Mouse (Mus musculus) heart, adult 2 months (tissue): ENCODE results near the gene Styk1. TPM values are rescaled to one million over a fixed set of nuclear protein-coding genes. Genes with fewer than 3 reads are reported as not detected.
A peak's percentile ranks its signal among the peaks of the same experiment; 100 is the strongest.

Experiments
- DNase-seq, 2 experiments: peaks; one replicate each; pipeline ENCODE4 v3.0.0; 2021
- H3K27ac ChIP-seq: fragments of 200-600 bp; 2 replicates; pipeline ENCODE4 v1.8.1; 2022
- H3K27me3 ChIP-seq: fragments of 200-500 bp; 2 replicates; pipeline ENCODE4 v1.6.1; 2012; ENCODE audit warnings: mild to moderate bottlenecking, low read length, inconsistent platforms, mixed read lengths; ENCODE audit not compliant: control insufficient read depth, insufficient read depth
- H3K36me3 ChIP-seq: fragments of 200-500 bp; 2 replicates; pipeline ENCODE4 v1.6.1; 2012; ENCODE audit warnings: low read length, inconsistent platforms; ENCODE audit not compliant: control insufficient read depth, insufficient read depth
- H3K4me1 ChIP-seq: fragments of 200-500 bp; 2 replicates; pipeline ENCODE4 v1.6.1; 2011; ENCODE audit warnings: low read length; ENCODE audit not compliant: control insufficient read depth, insufficient read depth
- H3K4me3 ChIP-seq: fragments of 200-600 bp; 2 replicates; pipeline ENCODE4 v1.8.1; 2022
- H3K79me2 ChIP-seq: fragments of 200-500 bp; replicated peaks from 2 replicates; pipeline ENCODE4 v1.6.1; 2012; ENCODE audit warnings: mild to moderate bottlenecking, inconsistent platforms, low read length, moderate library complexity, mixed read lengths; ENCODE audit not compliant: control insufficient read depth, insufficient read depth
- H3K9ac ChIP-seq: fragments of 200-500 bp; 2 replicates; pipeline ENCODE4 v1.6.1; 2012; ENCODE audit warnings: low read depth, mild to moderate bottlenecking, control low read depth, inconsistent platforms, low read length, mixed read lengths
- CTCF ChIP-seq: fragments of 200-600 bp; IDR thresholded peaks from 2 replicates; pipeline ENCODE4 v1.8.1; 2022; ENCODE audit warnings: antibody characterized with exemption, mild to moderate bottlenecking, moderate library complexity
- EP300 ChIP-seq: fragments of 200-500 bp; IDR thresholded peaks from 2 replicates; pipeline ENCODE4 v1.6.1; 2011; ENCODE audit warnings: low read depth, low read length, control low read depth; ENCODE audit not compliant: insufficient read depth
- POLR2A ChIP-seq: fragments of 200-500 bp; IDR thresholded peaks from 2 replicates; pipeline ENCODE4 v1.6.1; 2011; ENCODE audit warnings: mild to moderate bottlenecking, low read depth, low read length, control low read depth; ENCODE audit not compliant: insufficient read depth
- WGBS: fragments of 180-500 bp; shearing (Covaris S2); methylation state at CpG from one replicate; pipeline ENCODE4 v1.1.7; 2018; 5-methylcytosine and 5-hydroxymethylcytosine counted together
- intact Hi-C: fragments of 180-260 bp; cut with DNase I; formaldehyde crosslinking; loops from one replicate; pipeline ENCODE4 v1.15.1; 2025
- long read RNA-seq: library from polyadenylated mRNA; stranded (forward); transcript quantifications from one replicate; pipeline ENCODE4 v2.0.0, GENCODE M21; 2021
- polyA plus RNA-seq: library from polyadenylated mRNA; depleted of rRNA; stranded (reverse); fragments of >200 nt; gene quantifications from 2 replicates; pipeline ENCODE4 v1.2.3, GENCODE M21; 2012; rRNA removed
- total RNA-seq, 2 experiments: library from RNA; stranded (reverse); gene quantifications; 2 replicates each; pipeline ENCODE4 v1.2.3; 2021

Styk1 gene
- total RNA-seq (under 1 TPM; 0.08 to 0.09 TPM), polyA plus RNA-seq (0.12 and 0.23 TPM in 2 replicates)
- long read RNA-seq, partial matches to known transcripts = 0 of 1 reads
- long read RNA-seq, other reads (novel, unspliced or antisense) = 1 of 1 reads

GRCm38 (mm10) chr6:131353352-131353919 lies at the start of gene Styk1:
TSS of gene Styk1 (minus strand) at chr6:131353597.
- Histone ChIP-seq H3K4me3 (peak within 1 kb of the TSS; percentile 40; the same call in 1 of the 2 replicates), H3K27me3 (no peaks in the 10 kb centered on the region), H3K27ac (no peak within 1 kb of the TSS), H3K36me3 (no peaks in the 10 kb centered on the region), H3K9ac (no peak within 1 kb of the TSS), H3K4me1 (peaks cover 2% of the 10 kb centered on the region), H3K79me2 (no peaks in the 10 kb centered on the region)
- TF ChIP-seq EP300 (0 out of 2 replicates have a peak, but pooled peaks have one; percentile 21), POLR2A (no peak), CTCF (peak; percentile 83)
- peak; percentile 66 for DNase-seq
- WGBS = under 1% methylated on average over 16 of the region's 16 CpGs
- intact Hi-C loops = no loop called here

GRCm38 (mm10) chr6:131403036-131403435 lies 49.6 kb upstream of the Styk1 start:
- DNase-seq = no peak
- no peak for TF ChIP-seq CTCF
- no peak for TF ChIP-seq POLR2A
- no peak for TF ChIP-seq EP300
- intact Hi-C loops = no loop called here
- H3K9ac ChIP-seq = no peak overlapping the region
- no peaks in the 10 kb centered on the region for H3K4me1 ChIP-seq
- WGBS = 42% methylated on average over 2 of the region's 2 CpGs
- H3K27ac ChIP-seq = no peak overlapping the region
- no peaks in the 10 kb centered on the region for H3K79me2 ChIP-seq
- no peaks in the 10 kb centered on the region for H3K36me3 ChIP-seq
- no peak overlapping the region for H3K4me3 ChIP-seq
- H3K27me3 ChIP-seq = no peaks in the 10 kb centered on the region

GRCm38 (mm10) chr6:131402606-131403005 lies 49.2 kb upstream of the Styk1 start:
- DNase-seq = no peak
- Histone ChIP-seq H3K4me1 (no peaks in the 10 kb centered on the region), H3K79me2 (no peaks in the 10 kb centered on the region), H3K9ac (no peak overlapping the region), H3K36me3 (no peaks in the 10 kb centered on the region), H3K27ac (no peak overlapping the region), H3K4me3 (no peak overlapping the region), H3K27me3 (no peaks in the 10 kb centered on the region)
- no peak for TF ChIP-seq CTCF
- no peak for TF ChIP-seq POLR2A
- no peak for TF ChIP-seq EP300
- intact Hi-C loops = no loop called here

- DNase-seq = no peak
- H3K27me3 ChIP-seq = no peaks in the 10 kb centered on the region
- intact Hi-C loops = no loop called here
- no peaks in the 10 kb centered on the region for H3K79me2 ChIP-seq
- no peaks in the 10 kb centered on the region for H3K4me1 ChIP-seq
- H3K36me3 ChIP-seq = no peaks in the 10 kb centered on the region
- no peak overlapping the region for H3K27ac ChIP-seq
- TF ChIP-seq CTCF (no peak), EP300 (no peak), POLR2A (no peak)
- no peak overlapping the region for H3K4me3 ChIP-seq
- 92% methylated on average over 2 of the region's 2 CpGs for WGBS
- no peak overlapping the region for H3K9ac ChIP-seq
Observed at GRCm38 (mm10) chr6:131401259-131401658, 47.9 kb upstream of the Styk1 start.

GRCm38 (mm10) chr6:131396650-131397049 lies 43.3 kb upstream of the Styk1 start:
- DNase-seq = no peak

GRCm38 (mm10) chr6:131393873-131394660 lies 40.7 kb upstream of the Styk1 start:
- no peak for TF ChIP-seq POLR2A
- no peak for TF ChIP-seq EP300
- TF ChIP-seq CTCF = no peak
- no peak overlapping the region for H3K4me3 ChIP-seq
- 59% methylated on average over 4 of the region's 4 CpGs for WGBS
- no peaks in the 10 kb centered on the region for H3K36me3 ChIP-seq
- H3K4me1 ChIP-seq = no peaks in the 10 kb centered on the region
- H3K27me3 ChIP-seq = no peaks in the 10 kb centered on the region
- H3K79me2 ChIP-seq = no peaks in the 10 kb centered on the region
- no peak overlapping the region for H3K9ac ChIP-seq
- no peak for DNase-seq
- H3K27ac ChIP-seq = no peak overlapping the region
- intact Hi-C loops = no loop called here

More at GRCm38 (mm10) chr6:131396650-131397049, 43.3 kb upstream of the Styk1 start:
- intact Hi-C loops = no loop called here
- Histone ChIP-seq H3K9ac (no peak overlapping the region), H3K27ac (no peak overlapping the region), H3K27me3 (no peaks in the 10 kb centered on the region), H3K79me2 (no peaks in the 10 kb centered on the region), H3K4me3 (no peak overlapping the region), H3K4me1 (no peaks in the 10 kb centered on the region), H3K36me3 (no peaks in the 10 kb centered on the region)
- 22% methylated on average over 1 of the region's 1 CpGs for WGBS
- no peak for TF ChIP-seq POLR2A
